Mouse (Mus musculus): ENCODE measurements around the gene Gm21969. TPM values are rescaled to one million over a fixed set of nuclear protein-coding genes. Genes with fewer than 3 reads are reported as not detected.

Gm21969 gene
- not detected for total RNA-seq (2021)

DNA sequence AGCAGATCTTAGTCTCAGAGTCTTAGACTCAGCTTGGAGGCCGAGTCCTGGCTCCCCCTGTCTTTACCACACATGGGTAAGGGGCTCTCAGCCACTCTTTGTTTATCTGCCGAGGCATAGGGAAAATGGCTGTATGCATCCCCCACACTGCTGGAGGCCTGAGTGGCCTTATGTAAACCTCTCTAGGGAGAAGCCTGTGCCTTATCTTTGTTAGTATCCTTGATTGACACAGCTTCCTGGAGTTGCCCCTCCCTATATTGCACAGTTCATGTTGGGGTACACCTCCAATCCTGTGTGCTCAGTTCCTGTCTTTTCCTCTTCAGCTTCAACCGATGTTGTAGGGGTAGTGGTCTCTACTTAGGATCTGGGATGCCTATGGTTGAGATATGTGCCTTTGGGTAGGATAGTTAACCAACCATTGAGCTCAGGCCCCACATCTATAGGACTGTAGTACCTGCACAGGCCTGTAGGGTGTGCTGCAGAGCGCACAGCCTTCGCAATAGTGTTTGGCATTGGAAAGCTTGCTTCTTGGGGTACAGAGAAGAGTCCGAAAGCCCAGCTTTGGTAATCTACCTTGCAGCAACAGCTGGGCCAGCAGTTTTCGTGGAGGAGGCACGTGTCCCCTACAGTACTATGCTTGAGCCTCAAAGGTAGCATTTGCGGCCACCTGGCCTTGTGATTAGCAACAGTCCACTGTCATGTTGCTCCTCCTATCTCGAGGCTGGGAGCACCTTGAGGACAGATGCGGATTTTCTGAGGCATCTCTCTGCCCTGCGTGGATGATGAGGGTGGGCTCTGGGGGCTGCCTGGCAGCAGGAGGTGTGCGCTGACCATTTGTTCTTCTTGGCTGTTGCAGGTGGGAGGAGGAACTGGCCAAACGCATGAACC lies at the start of gene Gm21969:
Gm21969 (plus strand) TSS at position 830 of the 888 bp plus-strand sequence.
- intact Hi-C loops (cut with DNase I) = no loop called here
- DNase-seq (ENCODE audit: low spot score) = no peak

DNA sequence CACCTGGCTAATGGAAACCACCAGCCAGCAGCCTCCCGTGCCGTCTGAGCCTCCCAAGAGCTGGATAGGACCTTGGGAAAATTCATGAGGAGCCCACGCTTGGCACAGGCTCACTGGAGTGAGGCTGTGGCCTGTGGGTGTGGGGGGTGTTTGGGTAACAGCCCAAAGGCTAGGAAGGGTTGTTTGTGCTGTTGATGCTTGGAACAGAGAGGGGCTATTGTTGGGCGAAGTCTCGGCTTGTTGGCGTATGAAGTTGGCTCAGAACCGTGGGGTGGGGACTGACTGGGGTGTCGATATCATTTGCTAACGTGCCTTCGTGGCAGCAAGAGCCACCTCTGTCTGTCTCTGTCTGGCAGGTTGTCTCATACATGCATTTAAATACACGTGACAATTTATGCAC lies 47.8 kb upstream of the Gm21969 start:
- intact Hi-C loops (cut with DNase I) = no loop called here
- no peak for DNase-seq (ENCODE audit: low spot score)

DNA sequence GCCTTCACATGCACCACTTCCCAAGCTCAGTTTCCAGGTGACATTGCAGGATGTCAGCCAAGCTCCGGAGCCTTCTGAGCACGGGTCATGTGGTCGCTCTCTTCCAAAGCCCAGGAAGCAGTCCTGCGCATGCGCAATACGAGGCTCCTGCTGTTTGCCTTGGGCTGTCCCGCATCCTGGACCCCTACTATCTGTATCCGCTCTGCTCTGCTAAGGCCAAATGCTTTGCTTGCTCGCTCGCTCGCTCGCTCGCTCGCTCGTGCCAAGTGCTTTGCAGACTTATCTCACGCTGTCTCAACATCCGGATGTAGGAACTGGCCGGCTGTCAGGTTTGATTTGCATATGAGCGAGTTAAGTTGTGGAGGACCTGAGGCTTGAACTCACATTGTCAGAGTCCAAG lies 47.0 kb upstream of the Gm21969 start:
- intact Hi-C loops (cut with DNase I) = no loop called here
- DNase-seq (ENCODE audit: low spot score) = peak; percentile 63

DNA sequence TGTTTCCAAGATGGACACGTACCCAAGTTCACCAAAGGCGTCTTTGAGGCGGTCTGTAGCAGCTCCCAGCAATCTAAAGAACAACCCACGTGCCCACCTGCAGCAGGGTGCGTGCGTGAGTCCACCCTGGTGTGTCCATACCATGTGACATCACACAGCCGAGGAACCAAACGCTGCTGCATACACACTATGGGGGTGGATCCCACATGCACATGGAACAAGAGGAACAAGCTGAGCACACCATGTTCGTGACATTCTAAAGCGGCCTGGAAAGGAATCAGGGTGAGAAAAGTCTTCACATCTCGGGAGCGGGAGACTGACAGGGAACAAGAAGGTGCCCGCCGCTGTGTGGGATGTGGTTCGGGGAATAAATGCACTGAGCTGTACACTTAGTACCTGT lies 34.6 kb upstream of the Gm21969 start:
- no peak for DNase-seq (ENCODE audit: low spot score)
- intact Hi-C loops (cut with DNase I) = loop anchor here (5.0 kb wide), 1 partner anchor 86 kb away; no protein-coding TSS in a partner anchor

DNA sequence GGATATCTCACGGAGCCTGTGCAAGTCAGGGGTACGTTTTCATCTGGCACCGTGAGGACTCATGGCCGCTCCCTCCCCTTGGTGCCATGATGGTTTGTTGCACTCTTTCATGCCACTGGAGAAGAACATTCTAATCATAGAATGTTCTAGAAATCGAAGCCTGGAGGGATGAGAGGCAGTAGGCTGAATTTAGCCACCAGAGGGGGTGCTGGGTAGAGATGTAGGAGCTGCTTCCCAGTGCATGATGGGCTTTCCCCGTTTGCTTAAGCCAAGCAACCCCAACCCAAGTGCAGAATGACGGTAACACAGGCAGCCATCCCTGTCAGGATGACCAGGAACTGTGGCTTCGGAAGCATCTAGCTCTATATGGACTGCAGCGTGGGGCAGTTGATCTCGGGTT lies 32.2 kb upstream of the Gm21969 start:
- DNase-seq (ENCODE audit: low spot score) = no peak
- intact Hi-C loops (cut with DNase I) = loop anchor here (5.0 kb wide), 1 partner anchor 98 kb away; no protein-coding TSS in a partner anchor

DNA sequence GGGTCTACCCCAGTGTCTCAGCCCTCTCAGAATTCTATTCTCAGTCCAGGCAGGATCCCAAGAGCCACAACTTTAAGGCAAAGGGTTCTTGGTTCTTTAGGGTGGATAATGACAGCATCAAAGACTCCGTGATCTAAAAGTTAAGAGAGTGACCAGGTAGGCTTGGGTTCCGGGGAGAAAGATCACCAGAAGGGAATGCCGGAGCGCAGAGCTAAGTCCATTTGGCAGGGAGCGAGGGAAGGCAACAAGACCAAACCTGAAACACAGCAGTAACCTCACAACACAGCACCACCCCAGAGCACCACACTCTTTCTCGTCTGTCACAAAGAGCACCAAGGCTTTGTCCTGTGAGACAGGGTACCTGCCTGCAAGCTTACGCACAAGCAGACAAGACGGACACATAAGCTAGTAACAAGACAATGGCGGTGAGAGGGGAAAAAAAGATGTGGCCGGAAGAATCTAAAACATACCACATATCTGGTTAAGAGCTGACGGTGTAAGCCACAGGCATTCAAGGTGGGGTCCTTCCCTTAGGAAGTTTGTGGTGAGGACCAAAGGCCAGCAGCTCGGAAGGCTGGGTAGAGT lies 30.0 kb upstream of the Gm21969 start:
- intact Hi-C loops (cut with DNase I) = loop anchor here (5.0 kb wide), 1 partner anchor 101 kb away; no protein-coding TSS in a partner anchor
- DNase-seq (ENCODE audit: low spot score) = no peak

DNA sequence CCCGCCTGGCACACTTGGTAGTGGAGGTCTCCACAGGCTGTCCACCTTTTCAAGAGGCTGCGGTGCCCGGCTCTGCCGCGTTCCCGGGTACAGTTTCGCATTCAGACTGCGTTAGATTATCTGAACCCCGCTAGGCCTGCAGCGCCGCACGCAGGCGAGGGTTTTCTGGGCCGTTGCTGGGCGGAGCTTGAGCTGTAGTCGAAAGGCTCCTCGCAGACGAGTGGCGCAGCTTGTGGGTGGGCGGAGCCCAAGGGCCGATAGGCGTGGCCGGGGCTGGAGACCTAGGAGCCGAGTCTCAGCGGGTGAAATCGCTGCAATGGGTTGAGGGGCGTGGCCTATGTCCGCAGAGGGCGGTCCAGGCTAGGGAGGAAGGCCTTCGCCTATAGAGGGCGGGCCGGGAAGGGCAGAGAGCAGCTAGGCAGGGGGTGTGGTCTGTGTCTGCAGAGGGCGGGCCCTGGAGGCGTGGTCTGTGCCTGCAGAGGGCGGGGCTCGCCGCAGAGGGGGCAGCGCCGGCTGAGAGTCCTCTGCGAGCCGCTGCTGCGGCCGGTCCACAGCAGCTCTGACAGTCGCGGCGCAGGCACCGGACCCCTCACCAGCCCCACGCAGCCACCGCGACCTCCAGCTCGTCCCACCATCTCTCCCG lies 28.7 kb upstream of the Gm21969 start:
- intact Hi-C loops (cut with DNase I) = loop anchor here (2.0 to 5.0 kb wide), 2 partner anchors 37 to 102 kb away; no protein-coding TSS in a partner anchor
- DNase-seq (ENCODE audit: low spot score) = peak; percentile 99

DNA sequence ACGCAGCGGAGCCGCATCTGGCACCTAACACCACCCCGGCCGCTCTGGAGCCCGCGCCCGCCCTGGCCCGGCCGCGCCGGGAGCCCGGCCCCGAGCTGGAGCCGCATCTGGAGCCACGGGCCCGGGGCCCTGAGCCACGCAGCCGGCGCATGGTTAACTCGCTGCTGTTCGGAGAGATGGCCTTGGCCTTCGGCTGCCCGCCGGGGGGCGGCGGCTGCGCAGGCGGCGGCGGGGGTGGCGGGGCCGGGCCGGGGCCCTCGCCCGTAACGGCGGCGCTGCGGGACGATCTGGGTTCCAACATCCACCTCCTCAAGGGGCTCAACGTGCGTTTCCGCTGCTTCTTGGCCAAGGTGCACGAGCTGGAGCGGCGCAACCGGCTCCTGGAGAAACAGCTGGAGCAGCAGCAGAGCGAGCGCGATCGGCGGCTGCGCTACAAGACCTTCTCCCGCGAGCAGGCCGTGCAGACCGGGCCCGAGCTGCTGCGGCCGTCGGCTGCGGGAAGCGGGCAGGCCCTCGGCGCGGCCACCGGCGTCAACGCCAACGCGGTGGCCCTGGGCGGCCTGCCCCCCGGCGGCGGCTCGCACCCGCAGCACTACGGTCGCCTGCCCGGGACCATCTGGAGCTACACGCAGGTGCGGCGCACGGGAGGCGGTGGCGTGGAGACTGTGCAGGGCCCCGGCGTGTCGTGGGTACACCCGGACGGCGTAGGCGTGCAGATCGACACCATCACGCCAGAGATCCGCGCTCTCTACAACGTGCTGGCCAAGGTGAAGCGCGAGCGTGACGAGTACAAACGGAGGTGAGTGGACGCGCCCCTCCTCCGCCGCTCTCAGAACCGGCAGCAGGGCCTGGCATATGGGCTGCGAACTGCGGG lies 27.9 kb upstream of the Gm21969 start:
- intact Hi-C loops (cut with DNase I) = loop anchor here (2.0 to 5.0 kb wide), 2 partner anchors 36 to 103 kb away; no protein-coding TSS in a partner anchor
- no peak for DNase-seq (ENCODE audit: low spot score)

DNA sequence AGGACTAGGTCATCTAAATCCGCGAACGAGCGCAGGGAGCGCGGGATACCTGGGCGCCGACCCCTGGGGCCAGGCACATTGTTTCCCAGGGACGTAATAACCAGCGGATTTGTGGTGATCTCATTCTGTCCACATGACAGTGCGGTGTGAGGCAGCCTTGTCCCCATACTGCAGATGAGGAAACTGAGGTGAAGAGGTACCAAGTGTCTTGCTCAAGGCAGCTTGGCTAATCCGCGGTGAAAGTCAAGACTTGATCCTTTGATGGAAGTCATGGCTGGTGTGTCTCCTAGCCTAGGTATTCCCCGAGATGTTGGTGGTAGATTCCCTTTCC lies 27.3 kb upstream of the Gm21969 start:
- intact Hi-C loops (cut with DNase I) = loop anchor here (2.0 kb wide), 1 partner anchor 35 kb away; no protein-coding TSS in a partner anchor
- DNase-seq (ENCODE audit: low spot score) = no peak

DNA sequence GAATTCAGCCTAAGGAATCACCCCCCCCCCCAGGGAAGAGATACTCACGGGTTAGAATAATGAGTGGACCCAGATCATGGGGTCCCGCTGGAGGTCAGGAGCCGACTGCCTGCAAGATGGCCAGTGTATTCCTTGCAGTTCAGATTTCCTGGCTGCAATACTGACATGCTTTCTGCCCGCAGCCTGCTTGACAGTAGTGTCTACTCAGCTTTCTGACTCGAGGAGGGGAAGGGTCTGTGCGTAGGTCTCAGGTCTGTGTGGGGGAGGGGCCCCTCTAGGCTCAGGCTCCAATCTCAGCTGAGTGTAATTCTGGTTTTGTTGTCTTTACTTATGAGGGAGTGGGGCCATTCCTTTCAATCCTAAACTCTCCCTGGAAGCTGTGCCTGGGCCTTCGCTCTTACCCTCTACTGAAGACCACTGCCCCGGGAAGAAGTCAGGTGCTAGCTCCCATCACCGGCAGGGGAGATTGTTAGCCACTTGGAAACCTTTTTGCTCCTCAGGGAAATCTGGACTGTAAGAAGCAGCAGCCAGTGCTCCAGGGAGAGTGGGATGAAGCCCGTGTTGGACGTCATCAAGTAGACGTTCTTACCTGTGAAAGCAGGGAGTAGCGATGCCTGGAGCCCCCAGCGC lies 26.6 kb upstream of the Gm21969 start:
- DNase-seq (ENCODE audit: low spot score) = no peak
- intact Hi-C loops (cut with DNase I) = no loop called here

DNA sequence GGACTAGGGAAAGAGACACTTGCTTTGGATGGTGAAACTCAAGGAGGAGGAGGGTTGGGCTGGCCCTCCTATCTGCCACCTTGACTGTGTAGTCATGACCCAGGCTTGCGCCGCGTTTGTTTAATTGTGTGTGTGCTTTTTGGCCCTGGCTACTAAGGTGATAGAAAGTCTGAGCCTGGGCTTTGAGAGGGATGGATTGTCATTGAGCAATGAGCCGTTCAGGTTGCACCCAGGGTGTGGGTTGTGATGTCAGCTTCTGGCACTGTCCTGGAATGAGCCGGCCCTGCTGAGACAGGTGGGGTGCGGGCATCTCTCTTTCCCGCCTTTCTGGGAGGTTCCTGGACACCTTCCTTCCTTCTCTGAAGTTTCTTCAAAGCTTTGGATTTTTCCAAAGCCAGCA lies 26.0 kb upstream of the Gm21969 start:
- DNase-seq (ENCODE audit: low spot score) = no peak
- intact Hi-C loops (cut with DNase I) = no loop called here

DNA sequence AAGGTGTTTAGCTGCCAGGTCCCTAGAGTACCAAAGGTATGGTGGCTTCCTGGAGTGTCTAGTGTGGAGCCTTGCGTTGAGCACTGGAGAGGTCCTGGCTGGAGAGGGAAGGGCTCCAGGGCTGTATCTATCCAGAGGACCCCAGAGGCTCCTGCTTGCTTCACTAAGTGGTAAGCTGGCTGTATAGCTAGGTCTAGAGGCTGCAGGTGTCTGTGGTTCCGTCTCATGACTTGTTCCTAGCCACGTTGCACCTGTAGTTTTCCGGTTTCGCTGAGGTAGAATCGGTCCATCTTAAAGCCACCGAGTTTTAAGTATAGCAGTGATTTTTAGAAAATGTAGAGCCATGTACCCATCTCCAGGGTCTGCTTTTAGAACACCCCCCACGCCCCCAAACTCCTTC lies 24.6 kb upstream of the Gm21969 start:
- intact Hi-C loops (cut with DNase I) = no loop called here
- DNase-seq (ENCODE audit: low spot score) = no peak

DNA sequence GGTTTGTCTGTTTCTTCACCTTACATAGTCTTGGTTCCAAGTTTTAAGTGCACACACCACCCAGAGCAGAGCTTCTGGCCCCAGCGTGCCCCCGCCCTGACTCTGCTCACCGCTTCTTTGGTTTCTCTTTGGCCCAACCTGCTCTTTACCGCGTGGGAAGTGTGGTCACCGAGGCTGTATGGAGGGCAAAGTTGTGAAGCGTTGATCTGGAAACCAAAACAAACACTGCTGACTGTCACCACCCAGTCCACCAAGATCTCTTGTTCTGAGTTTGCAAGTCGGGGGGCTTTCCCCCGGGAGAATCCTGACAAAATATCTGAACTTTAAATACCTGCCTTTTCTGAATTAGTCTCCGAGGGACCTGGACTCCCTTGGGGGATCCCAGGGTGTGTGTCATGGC lies 24.0 kb upstream of the Gm21969 start:
- intact Hi-C loops (cut with DNase I) = no loop called here
- DNase-seq (ENCODE audit: low spot score) = no peak

DNA sequence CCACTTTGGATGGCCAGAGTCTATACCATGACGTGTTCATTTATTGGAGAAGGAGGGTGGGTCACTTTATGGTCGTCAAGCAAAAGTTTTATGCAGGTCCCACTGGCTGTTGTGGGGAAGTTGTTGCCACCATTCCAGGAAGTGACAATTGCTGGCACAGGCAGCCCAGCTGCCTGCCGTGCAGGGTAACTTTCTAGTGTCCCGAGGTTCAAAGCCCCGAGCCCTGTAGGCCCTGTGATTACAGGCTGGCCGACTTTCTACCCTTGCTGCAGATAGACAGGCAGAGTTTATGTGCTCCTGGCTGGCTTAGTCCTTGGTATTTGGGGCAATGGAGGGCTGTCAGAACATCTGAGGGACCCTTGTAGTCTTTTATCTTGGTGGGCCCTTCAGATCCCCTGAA lies 23.5 kb upstream of the Gm21969 start:
- intact Hi-C loops (cut with DNase I) = no loop called here
- DNase-seq (ENCODE audit: low spot score) = no peak

DNA sequence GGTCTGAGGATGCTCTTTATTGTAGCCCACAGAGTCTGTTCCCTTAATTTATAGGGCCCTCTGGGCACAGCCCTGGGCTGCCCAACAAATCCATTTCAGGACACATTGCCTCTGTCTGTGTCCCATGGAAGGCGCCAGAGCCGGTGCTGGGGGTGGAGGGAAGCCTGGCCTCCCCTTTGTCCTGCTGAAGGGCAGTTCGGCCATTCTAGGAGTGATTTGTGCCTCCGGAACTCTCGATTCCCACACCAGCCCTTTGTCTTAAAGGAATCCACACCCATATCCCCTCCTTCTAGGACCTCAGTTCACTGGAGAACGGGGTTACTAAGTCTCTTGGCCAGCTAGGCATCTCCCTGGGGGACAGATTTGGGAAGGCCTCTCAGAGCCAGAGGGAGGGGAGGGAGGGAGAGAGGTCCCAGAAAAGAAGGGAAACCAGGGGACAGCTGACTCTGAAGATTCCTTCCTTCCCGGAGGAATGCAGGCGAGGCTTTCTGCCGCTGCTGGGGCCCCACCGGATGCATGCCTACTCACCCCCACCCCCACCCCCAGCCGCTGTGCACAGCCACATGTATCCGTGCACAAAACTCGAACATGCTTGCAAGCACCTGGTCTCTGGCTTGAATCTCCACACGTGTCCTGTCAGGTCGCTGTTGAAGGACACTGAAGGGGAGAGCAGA lies 22.2 kb upstream of the Gm21969 start:
- intact Hi-C loops (cut with DNase I) = loop anchor here (2.0 kb wide), 1 partner anchor 18 kb away; no protein-coding TSS in a partner anchor
- peak; percentile 29 for DNase-seq (ENCODE audit: low spot score)

DNA sequence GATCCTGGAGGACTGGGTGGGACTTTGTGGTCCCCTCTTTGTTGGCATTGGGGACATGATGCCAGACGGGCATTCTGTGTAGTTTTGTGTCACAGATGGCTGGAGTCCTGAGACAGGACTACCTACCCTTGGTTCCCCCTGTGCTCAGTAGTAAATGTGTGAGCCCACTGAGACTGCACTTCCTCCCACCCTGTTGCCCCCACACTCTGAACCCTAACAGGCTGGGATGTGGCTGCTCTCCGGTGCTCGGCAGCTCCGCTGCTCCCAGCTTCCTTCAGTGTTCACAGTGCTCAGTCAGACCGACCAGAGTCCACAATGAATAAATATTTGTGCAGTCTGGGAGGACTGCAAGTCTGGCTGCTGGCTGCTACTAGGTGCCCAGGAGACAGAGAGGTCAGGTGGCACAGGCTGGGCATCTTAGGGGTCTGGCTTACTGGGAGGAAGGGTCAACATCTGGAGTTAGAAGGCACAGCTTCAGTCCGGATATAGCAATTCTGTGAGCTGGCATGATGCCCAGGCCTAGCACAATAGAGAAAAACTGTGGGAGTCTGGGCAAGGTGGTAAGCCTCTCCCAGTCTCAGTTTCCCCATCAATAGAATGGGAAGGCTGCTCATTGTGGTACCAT lies 21.4 kb upstream of the Gm21969 start:
- DNase-seq (ENCODE audit: low spot score) = no peak
- intact Hi-C loops (cut with DNase I) = loop anchor here (2.0 kb wide), 1 partner anchor 17 kb away; no protein-coding TSS in a partner anchor

DNA sequence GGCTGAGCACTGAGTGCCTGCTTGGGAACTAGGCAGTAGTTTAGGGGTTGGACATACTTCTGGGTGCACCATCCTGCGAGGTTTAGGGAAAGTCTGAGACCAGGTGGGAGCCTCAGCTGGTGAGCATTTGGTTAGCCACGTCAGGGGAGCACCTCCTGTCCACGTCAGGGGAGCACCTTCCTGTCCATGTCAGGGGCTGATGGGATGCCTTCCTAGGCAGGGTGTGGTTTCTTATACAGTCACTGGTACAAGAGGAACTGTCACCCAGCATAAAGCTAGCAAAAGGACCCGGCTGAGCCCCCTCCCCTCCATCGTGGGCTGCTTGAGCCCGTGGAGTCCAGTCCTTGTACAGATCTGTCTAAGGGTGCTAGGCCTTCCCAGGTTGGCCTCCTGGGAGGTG lies 20.6 kb upstream of the Gm21969 start:
- DNase-seq (ENCODE audit: low spot score) = no peak
- intact Hi-C loops (cut with DNase I) = no loop called here

DNA sequence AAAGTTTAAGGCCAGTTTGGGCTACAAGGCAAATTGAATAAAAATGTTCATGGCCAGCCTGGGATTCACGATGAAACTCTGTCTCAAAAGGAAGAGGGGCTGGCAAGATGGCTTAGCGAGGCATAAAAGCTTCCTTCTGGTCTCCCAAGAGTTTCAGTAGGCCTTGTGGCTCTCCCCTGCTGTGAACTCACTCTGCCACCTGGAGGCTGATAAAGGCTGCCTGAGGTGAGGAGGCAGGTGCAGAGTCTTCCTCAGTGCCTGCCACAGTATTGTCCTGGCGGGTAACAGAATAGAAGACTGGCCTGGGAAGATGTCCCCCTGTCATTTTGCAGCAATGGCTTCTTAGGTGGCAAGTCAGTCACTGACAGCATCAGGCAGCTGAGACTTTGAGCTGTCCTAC lies 20.1 kb upstream of the Gm21969 start:
- no peak for DNase-seq (ENCODE audit: low spot score)

More for the DNA sequence above, 20.1 kb upstream of the Gm21969 start:
- intact Hi-C loops (cut with DNase I) = no loop called here
